Mouse (Mus musculus) kidney, adult 2 months (tissue): ENCODE results near the gene Cpb2.

Experiments used
- CTCF ChIP-seq: fragments of 200-500 bp; conservative IDR thresholded peaks from 2 replicates; pipeline ENCODE4 v1.5.1; 2011; ENCODE audit warnings: low read depth, mild to moderate bottlenecking, control low read depth, low read length, moderate library complexity, mixed read lengths; ENCODE audit not compliant: insufficient read depth, insufficient read length
- POLR2A ChIP-seq: fragments of 200-500 bp; IDR thresholded peaks from one replicate; pipeline ENCODE4 v1.6.1; 2011; ENCODE audit warnings: low read depth, low read length, control low read depth

GRCm38 (mm10) chr14:75307855-75308254, 65.8 kb downstream of the Cpb2 start:
- no peak for TF ChIP-seq POLR2A
- TF ChIP-seq CTCF, result no peak
